Mouse (Mus musculus): ENCODE data around the gene Rfk. TPM values are rescaled to one million over a fixed set of nuclear protein-coding genes. Genes with fewer than 3 reads are reported as not detected.
A peak's percentile ranks its signal among the peaks of the same experiment; 100 is the strongest.

The Rfk gene
- total RNA-seq (2021): 10 to 100 TPM; 60.1 to 64.6 TPM
- long read RNA-seq, transcript Rfk-201 (4 exons, 2,482 nt): major isoform, 47 of 50 reads
- long read RNA-seq, partial matches to known transcripts: 0 of 50 reads
- long read RNA-seq, other reads (novel, unspliced or antisense): 3 of 50 reads

GRCm38 (mm10) chr19:17393841-17394591 lies at the start of gene Rfk:
TSS of gene Rfk (plus strand) at chr19:17394043.
- DNase-seq (ENCODE audit: low spot score in 2 of 2): peak; percentile 84 to 92

GRCm38 (mm10) chr19:17344881-17345280 lies 49.0 kb upstream of the Rfk start:
- no peak for DNase-seq (ENCODE audit: low spot score in 2 of 2)

- no peak for DNase-seq (ENCODE audit: low spot score in 2 of 2)
Observed at GRCm38 (mm10) chr19:17346716-17347474, 46.9 kb upstream of the Rfk start.

- DNase-seq (ENCODE audit: low spot score in 2 of 2): no peak
Observed at GRCm38 (mm10) chr19:17347852-17348251, 46.0 kb upstream of the Rfk start.

GRCm38 (mm10) chr19:17353727-17354126 lies 40.1 kb upstream of the Rfk start:
- DNase-seq (ENCODE audit: low spot score in 2 of 2): no peak

GRCm38 (mm10) chr19:17354362-17354761 lies 39.5 kb upstream of the Rfk start:
- DNase-seq (ENCODE audit: low spot score in 2 of 2): no peak

- DNase-seq (ENCODE audit: low spot score in 2 of 2): no peak
Observed at GRCm38 (mm10) chr19:17354797-17355196, 39.0 kb upstream of the Rfk start.

- DNase-seq (ENCODE audit: low spot score in 2 of 2): no peak
Observed at GRCm38 (mm10) chr19:17355361-17355760, 38.5 kb upstream of the Rfk start.

- no peak for DNase-seq (ENCODE audit: low spot score in 2 of 2)
Observed at GRCm38 (mm10) chr19:17355950-17356867, 37.6 kb upstream of the Rfk start.

GRCm38 (mm10) chr19:17356932-17357331 lies 36.9 kb upstream of the Rfk start:
- DNase-seq (ENCODE audit: low spot score in 2 of 2): no peak

- no peak for DNase-seq (ENCODE audit: low spot score in 2 of 2)
Observed at GRCm38 (mm10) chr19:17357391-17357790, 36.5 kb upstream of the Rfk start.

GRCm38 (mm10) chr19:17359315-17359890 lies 34.4 kb upstream of the Rfk start:
- no peak for DNase-seq (ENCODE audit: low spot score in 2 of 2)

GRCm38 (mm10) chr19:17361181-17361580 lies 32.7 kb upstream of the Rfk start:
- no peak for DNase-seq (ENCODE audit: low spot score in 2 of 2)

- peak in 1 of 2 experiments; percentile 62 for DNase-seq (ENCODE audit: low spot score in 2 of 2)
Observed at GRCm38 (mm10) chr19:17364741-17365140, 29.1 kb upstream of the Rfk start.

- no peak for DNase-seq (ENCODE audit: low spot score in 2 of 2)
Observed at GRCm38 (mm10) chr19:17366364-17367090, 27.3 kb upstream of the Rfk start.

GRCm38 (mm10) chr19:17368557-17368956 lies 25.3 kb upstream of the Rfk start:
- DNase-seq (ENCODE audit: low spot score in 2 of 2): no peak

GRCm38 (mm10) chr19:17369581-17369980 lies 24.3 kb upstream of the Rfk start:
- DNase-seq (ENCODE audit: low spot score in 2 of 2): no peak

GRCm38 (mm10) chr19:17372701-17373100 lies 21.1 kb upstream of the Rfk start, which contains the start of gene Gcnt1:
TSS of gene Gcnt1 (minus strand) at chr19:17372844.
- DNase-seq (ENCODE audit: low spot score in 2 of 2): no peak

GRCm38 (mm10) chr19:17378845-17379244 lies 15.0 kb upstream of the Rfk start:
- no peak for DNase-seq (ENCODE audit: low spot score in 2 of 2)

GRCm38 (mm10) chr19:17380549-17380948 lies 13.3 kb upstream of the Rfk start:
- DNase-seq (ENCODE audit: low spot score in 2 of 2): no peak

Measured in layer of hippocampus, adult 18-20 months (tissue).